ENCODE assay signal across 8 mouse cellular contexts in genomic region chr1:51530191-51530926, GRCm38 (mm10). TPM values are rescaled to one million over a fixed set of nuclear protein-coding genes. Genes with fewer than 3 reads are reported as not detected.
DNase-seq lines count a peak whose midpoint lies in the region; ATAC-seq and TF ChIP-seq lines count a peak whose summit lies in the region.

No protein-coding gene starts in this region.

- no peak overlapping the region for H3K9ac ChIP-seq in lung, postnatal 0 days (replicated peaks; ENCODE audit: low read depth)

- H3K4me2 ChIP-seq in lung, postnatal 0 days (replicated peaks; ENCODE audit: low read depth, low read length): no peak overlapping the region

- whole genome bisulfite sequencing in heart, embryonic 10.5 days: 72% methylated on average over 9 of the region's 9 CpGs
- 51% methylated on average over 9 of the region's 9 CpGs for WGBS in lung, postnatal 0 days

- H3K27ac ChIP-seq in heart, embryonic 10.5 days: peak overlapping the region; percentile 76
- peak overlapping the region; percentile 69 for H3K27ac ChIP-seq in lung, postnatal 0 days (ENCODE audit: low read length)

- no peak for DNase-seq in heart, embryonic 10.5 days (ENCODE audit: low spot score)
- DNase-seq in heart, adult 8-10 months (ENCODE audit: low spot score): no peak
- peak; percentile 84 for DNase-seq in cerebellum, adult 11-12 months
- peak; percentile 86 for DNase-seq in kidney, adult 11 months
- peak; percentile 81 for DNase-seq in lung, postnatal 0 days (ENCODE audit: low spot score)
- DNase-seq in testis, postnatal 10 days (ENCODE audit: low spot score): no peak
- no peak for DNase-seq in T-cell, adult 2 months (ENCODE audit: low spot score)
- no peak for DNase-seq in adrenal gland, postnatal 4 days (ENCODE audit: low spot score in 2 of 2)

- no peaks in the 10 kb centered on the region for H3K27me3 ChIP-seq in heart, embryonic 10.5 days (ENCODE audit: insufficient read depth, poor library complexity, severe bottlenecking)
- no peaks in the 10 kb centered on the region for H3K27me3 ChIP-seq in lung, postnatal 0 days (replicated peaks; ENCODE audit: insufficient read depth, low read length)

- TF ChIP-seq EP300 in lung, postnatal 0 days (IDR thresholded peaks at IDR 0.05): no peak; the same call in 1 of the 2 replicates

- no peak for TF ChIP-seq CTCF in lung, postnatal 0 days (IDR thresholded peaks at IDR 0.05)

- peak; percentile 94 for ATAC-seq in lung, postnatal 0 days

- H3K4me1 ChIP-seq in heart, embryonic 10.5 days: peaks cover 26% of the 10 kb centered on the region; the same call in 1 of the 2 replicates
- peaks cover 2% of the 10 kb centered on the region; the same call in 1 of the 2 replicates for H3K4me1 ChIP-seq in lung, postnatal 0 days (ENCODE audit: insufficient read depth, low read depth, low read length)

- no peak overlapping the region for H3K4me3 ChIP-seq in heart, embryonic 10.5 days
- no peak overlapping the region for H3K4me3 ChIP-seq in lung, postnatal 0 days (ENCODE audit: low read depth, low read length)

- no peaks in the 10 kb centered on the region for H3K9me3 ChIP-seq in heart, embryonic 10.5 days
- H3K9me3 ChIP-seq in lung, postnatal 0 days (ENCODE audit: low read length): no peaks in the 10 kb centered on the region

- no peaks in the 10 kb centered on the region for H3K36me3 ChIP-seq in heart, embryonic 10.5 days
- no peaks in the 10 kb centered on the region for H3K36me3 ChIP-seq in lung, postnatal 0 days (ENCODE audit: insufficient read depth, low read length)

RNA-seq across cellular contexts. Expression of gene Nabp1, which starts 52.1 kb away (rescaled TPM):
- 18.8 and 21.5 TPM in 2 replicates for polyA plus RNA-seq in heart, embryonic 10.5 days (2016; fragmentation: Nextera tagmentation; extraction: Ambion mirVana)
- total RNA-seq in heart, adult 8-10 months (2022): 10 to 100 TPM; 32.4 to 66.3 (median 47.5) TPM
- polyA plus RNA-seq in lung, postnatal 0 days (2015; fragmentation: Nextera tagmentation; extraction: Ambion mirVana): 20.0 and 25.0 TPM in 2 replicates
- total RNA-seq in adrenal gland, postnatal 4 days (2021): 10 to 100 TPM; 11.0 to 17.9 TPM

Comparison
In these comparisons a context has a peak if more than half of its experiments do, and no peak if none do; other contexts are left out.
1. DNase-seq: peak in cerebellum, adult 11-12 months (single experiment), kidney, adult 11 months (single experiment) and lung, postnatal 0 days (single experiment); none in heart, embryonic 10.5 days (single experiment), heart, adult 8-10 months (single experiment), testis, postnatal 10 days (single experiment), T-cell, adult 2 months (single experiment) and adrenal gland, postnatal 4 days (0 of 2).